Mouse (Mus musculus): ENCODE measurements around the gene Spata3.

DNA sequence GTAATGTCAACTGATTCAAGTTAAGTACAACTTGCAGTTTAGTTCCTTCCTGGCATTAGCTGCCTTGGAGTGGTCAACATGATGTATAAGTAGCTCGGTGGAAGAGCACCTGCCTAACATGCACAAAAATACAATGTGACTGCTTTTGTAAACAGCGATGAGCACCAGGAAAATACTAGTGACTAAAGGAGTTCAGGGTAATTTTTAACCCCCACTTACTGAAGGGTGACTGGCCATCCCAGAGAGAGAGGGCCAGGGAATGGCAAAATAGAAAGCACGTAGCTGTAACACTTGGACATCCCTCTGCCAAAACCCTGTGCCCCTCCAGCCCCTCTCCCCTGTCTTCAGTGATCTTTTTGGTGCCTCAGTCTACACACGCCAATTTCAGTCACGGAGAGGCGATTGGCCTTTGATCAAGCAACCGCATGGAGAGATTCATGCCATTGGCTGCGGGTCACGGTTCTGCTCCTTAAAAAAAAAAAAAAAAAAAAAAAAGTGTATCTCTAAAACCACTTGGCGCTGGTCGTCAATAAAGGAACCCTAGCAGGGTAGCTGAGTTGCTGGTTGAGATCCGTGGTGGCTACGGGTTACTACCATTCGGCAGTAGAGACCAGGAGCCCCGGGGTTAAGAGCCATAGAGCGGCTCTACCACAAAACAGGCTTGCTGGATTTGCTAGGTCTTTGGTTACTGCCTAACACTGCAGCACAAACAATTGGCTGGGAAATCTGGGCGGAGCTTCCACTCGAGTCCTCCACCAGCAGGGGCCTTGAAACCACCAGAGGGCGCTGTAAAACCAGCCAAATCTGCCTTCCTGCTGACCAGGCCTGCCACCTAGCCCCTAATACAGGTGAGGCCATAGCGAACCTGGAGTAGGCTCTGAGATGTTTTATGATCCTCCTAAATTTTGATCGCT, 42.5 kb downstream of the Spata3 start:
- peak; percentile 96 for TF ChIP-seq CTCF (conservative IDR thresholded peaks at IDR 0.05; ENCODE audit: low read length)
- no peak for TF ChIP-seq POU5F1 (IDR thresholded peaks at IDR 0.05; ENCODE audit: borderline replicate concordance, low read length)
- no peak for TF ChIP-seq NANOG (IDR thresholded peaks at IDR 0.05; ENCODE audit: borderline replicate concordance, low read length)

Data from E14TG2a.4 (cell line).